In the genomic region with DNA sequence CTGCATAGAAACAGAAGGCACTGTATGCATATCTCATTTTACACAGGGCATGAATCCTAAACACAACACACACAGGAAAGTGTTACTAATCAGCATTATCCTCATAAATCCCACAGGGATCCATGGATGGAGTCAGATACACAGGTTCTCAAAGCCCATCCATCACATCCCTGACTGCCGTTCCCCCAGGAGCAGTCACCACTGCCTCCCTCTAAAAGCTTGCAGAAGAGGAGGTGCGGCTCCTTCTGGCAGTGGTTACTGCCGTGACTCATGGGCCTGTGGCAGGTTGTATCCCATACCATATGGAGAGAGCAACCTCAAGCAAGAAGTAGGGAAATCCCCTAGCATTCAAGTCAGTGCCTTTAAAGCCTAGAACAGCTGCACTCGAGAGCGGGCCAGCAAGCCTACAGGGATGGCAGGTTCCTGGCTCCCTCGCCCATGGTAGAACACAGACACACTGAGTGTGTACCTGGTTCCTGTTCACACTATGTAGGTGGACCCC, we compare ENCODE assay signal across 10 mouse cellular contexts. TPM values are rescaled to one million over a fixed set of nuclear protein-coding genes. Genes with fewer than 3 reads are reported as not detected.
DNase-seq lines count a peak whose midpoint lies in the region; ATAC-seq and TF ChIP-seq lines count a peak whose summit lies in the region.
"Had no signal": no experiment of that assay in that cellular context is flagged by ENCODE, and none has a peak within 500 bp of the region (broad histone marks: within the 10 kb centered on the region; RNA-seq: fewer than 3 reads in every experiment).

No protein-coding gene starts in this region.

- H3K4me3 ChIP-seq in midbrain, postnatal 0 days (ENCODE audit: low read depth, low read length), result no peak overlapping the region
- no peak overlapping the region for H3K4me3 ChIP-seq in intestine, embryonic 16.5 days (ENCODE audit: low read length)

- TF ChIP-seq CTCF in midbrain, postnatal 0 days (IDR thresholded peaks at IDR 0.05), result no peak

- 0 out of 2 replicates have a peak, but pooled peaks cover 2% of the 10 kb centered on the region for H3K9me3 ChIP-seq in midbrain, postnatal 0 days (ENCODE audit: low read length)
- H3K9me3 ChIP-seq in intestine, embryonic 16.5 days (ENCODE audit: control insufficient read depth, low read length), result peaks cover 2% of the 10 kb centered on the region; the same call in 1 of the 2 replicates
- H3K9me3 ChIP-seq: G1E had no signal

- DNase-seq in frontal cortex, postnatal 10 days (ENCODE audit: low spot score in 2 of 2), result no peak
- peak; percentile 9 for DNase-seq in midbrain, postnatal 0 days (ENCODE audit: low spot score)
- no peak for DNase-seq in urinary bladder, postnatal 4 days (ENCODE audit: low spot score in 2 of 2)
- DNase-seq: spleen, adult 18-20 months had no signal

- peak; percentile 95 for ATAC-seq in frontal cortex, adult (ENCODE audit: low TSS enrichment)
- peak; percentile 80 for ATAC-seq in CD4-positive, CD25-positive, alpha-beta regulatory T cell, adult 4 months
- peak; percentile 78 for ATAC-seq in hematopoietic stem cell, adult 5-6 weeks (replicated peaks in 1 of 2; ENCODE audit: insufficient read depth in 1 of 2, low FRiP score in 2 of 2, low TSS enrichment in 1 of 2, low read depth in 1 of 2, poor library complexity in 2 of 2, severe bottlenecking in 2 of 2)
- ATAC-seq in midbrain, postnatal 0 days (ENCODE audit: low FRiP score), result no peak
- no peak for ATAC-seq in intestine, embryonic 16.5 days
- ATAC-seq in erythroid progenitor cell, adult 5-6 weeks (replicated peaks; ENCODE audit: low FRiP score, poor library complexity, severe bottlenecking), result no peak

- no peak overlapping the region for H3K27ac ChIP-seq in midbrain, postnatal 0 days (ENCODE audit: low read depth, low read length)
- no peak overlapping the region for H3K27ac ChIP-seq in intestine, embryonic 16.5 days (ENCODE audit: low read length)

- H3K27me3 ChIP-seq in midbrain, postnatal 0 days (ENCODE audit: insufficient read depth, low read length), result no peaks in the 10 kb centered on the region
- H3K27me3 ChIP-seq in intestine, embryonic 16.5 days (replicated peaks; ENCODE audit: control insufficient read depth, insufficient read depth, low read length), result no peaks in the 10 kb centered on the region

- no peaks in the 10 kb centered on the region for H3K4me1 ChIP-seq in midbrain, postnatal 0 days (ENCODE audit: insufficient read depth, low read length)
- peaks cover 3% of the 10 kb centered on the region; the same call in 1 of the 2 replicates for H3K4me1 ChIP-seq in intestine, embryonic 16.5 days (ENCODE audit: control insufficient read depth, insufficient read depth, low read length)

- no peaks in the 10 kb centered on the region for H3K36me3 ChIP-seq in midbrain, postnatal 0 days (ENCODE audit: insufficient read depth, low read length)
- no peaks in the 10 kb centered on the region for H3K36me3 ChIP-seq in intestine, embryonic 16.5 days (ENCODE audit: control insufficient read depth, insufficient read depth, low read length)

- no peak overlapping the region for H3K4me2 ChIP-seq in midbrain, postnatal 0 days (ENCODE audit: low read depth, low read length, poor library complexity, severe bottlenecking)
- no peak overlapping the region for H3K4me2 ChIP-seq in intestine, embryonic 16.5 days (ENCODE audit: low read depth, low read length)

- H3K9ac ChIP-seq in midbrain, postnatal 0 days (replicated peaks; ENCODE audit: low read length, poor library complexity, severe bottlenecking), result no peak overlapping the region
- H3K9ac ChIP-seq in intestine, embryonic 16.5 days (ENCODE audit: low read depth, low read length), result no peak overlapping the region

- WGBS in midbrain, postnatal 0 days, result 52% methylated on average over 6 of the region's 6 CpGs
- 49% methylated on average over 6 of the region's 6 CpGs for WGBS in intestine, embryonic 16.5 days

RNA-seq across cellular contexts. Expression of gene Prkar2b, which starts 45.8 kb away (rescaled TPM):
- polyA plus RNA-seq in CD4-positive, CD25-positive, alpha-beta regulatory T cell, adult 4 months (2017; shearing (Covaris generic)), result under 1 TPM; 0.30 to 0.68 TPM
- 68.3 and 87.5 TPM in 2 replicates for total RNA-seq in hematopoietic stem cell, adult 5-6 weeks (2017)
- total RNA-seq in midbrain, postnatal 0 days (2014; rRNA removed), result 182 and 231 TPM in 2 replicates
- 121 and 132 TPM in 2 replicates for polyA plus RNA-seq in midbrain, postnatal 0 days (2015; fragmentation: Nextera tagmentation; extraction: Ambion mirVana)
- polyA plus RNA-seq in intestine, embryonic 16.5 days (2015; fragmentation: Nextera tagmentation; extraction: Ambion mirVana), result 11.5 and 12.7 TPM in 2 replicates
- total RNA-seq in erythroid progenitor cell, adult 5-6 weeks (2015; ENCODE audit: low replicate concordance), result 160 and 200 TPM in 2 replicates
- total RNA-seq in erythroid progenitor cell, adult 5-6 weeks (2017; ENCODE audit: low replicate concordance), result 154 and 188 TPM in 2 replicates

Comparison
In these comparisons a context has a peak if more than half of its experiments do, and no peak if none do; other contexts are left out.
1. ATAC-seq: peak in frontal cortex, adult (single experiment), CD4-positive, CD25-positive, alpha-beta regulatory T cell, adult 4 months (single experiment) and hematopoietic stem cell, adult 5-6 weeks (2 of 2); none in midbrain, postnatal 0 days (single experiment), intestine, embryonic 16.5 days (single experiment) and erythroid progenitor cell, adult 5-6 weeks (single experiment).